Mouse (Mus musculus) brain, embryonic 14.5 days (tissue): ENCODE results near the gene Ppp1r21.

Experiments
- CTCF ChIP-seq: fragments of 200-500 bp; IDR thresholded peaks from 2 replicates; pipeline ENCODE4 v1.5.1; 2012; ENCODE audit warnings: inconsistent platforms, mild to moderate bottlenecking, moderate library complexity, borderline replicate concordance; ENCODE audit not compliant: insufficient read depth, insufficient read length; ENCODE audit errors: extremely low read depth
- POLR2A ChIP-seq: fragments of 200-500 bp; IDR thresholded peaks from 2 replicates; pipeline ENCODE4 v1.6.1; 2012; ENCODE audit warnings: mild to moderate bottlenecking, inconsistent platforms, borderline replicate concordance; ENCODE audit not compliant: poor library complexity, insufficient read depth, insufficient read length, severe bottlenecking; ENCODE audit errors: extremely low read depth

- TF ChIP-seq CTCF (no peak), POLR2A (no peak)
Measured at GRCm38 (mm10) chr17:88580556-88580955, 50.6 kb downstream of the Ppp1r21 start.
